Mouse (Mus musculus): Measurements from ENCODE around the gene Ptgfrn.

GRCm38 (mm10) chr3:101026741-101027140 lies 83.3 kb downstream of the Ptgfrn start:
- TF ChIP-seq EP300 (IDR thresholded peaks at IDR 0.05; ENCODE audit: low read depth) (no peak), CTCF (IDR thresholded peaks at IDR 0.05; ENCODE audit: low read depth) (no peak)

Measured in liver, postnatal 0 days (tissue).